Mouse (Mus musculus) limb, embryonic 11.5 days (tissue): ENCODE results near the gene Zmiz1. TPM values are rescaled to one million over a fixed set of nuclear protein-coding genes. Genes with fewer than 3 reads are reported as not detected.
A peak's percentile ranks its signal among the peaks of the same experiment; 100 is the strongest.

Experiments used
- ATAC-seq: fragments of 200-750 bp; cut with Nextera tagmentation; 2 replicates; pipeline ENCODE4 v1.8.0; 2017; ENCODE audit warnings: low read depth; ENCODE audit not compliant: insufficient number of reproducible peaks, low FRiP score, low TSS enrichment
- DNase-seq: peaks from one replicate; pipeline ENCODE4 v3.0.0-alpha.2; 2015; ENCODE audit warnings: low spot score
- H3K27ac ChIP-seq: fragments of 300-500 bp; sonication (generic); replicated peaks from 2 replicates; pipeline ENCODE4 v1.5.1; 2014; ENCODE audit warnings: low read depth, mild to moderate bottlenecking, low read length
- H3K27me3 ChIP-seq: fragments of 300-500 bp; sonication (generic); 2 replicates; pipeline ENCODE4 v1.6.1; 2014; ENCODE audit warnings: mild to moderate bottlenecking, low read length, mixed read lengths; ENCODE audit not compliant: control insufficient read depth, insufficient read depth
- H3K36me3 ChIP-seq: fragments of 300-500 bp; sonication (generic); 2 replicates; pipeline ENCODE4 v1.6.1; 2014; ENCODE audit warnings: mild to moderate bottlenecking, low read length, moderate library complexity, mixed read lengths; ENCODE audit not compliant: control insufficient read depth, insufficient read depth
- H3K4me1 ChIP-seq: fragments of 300-500 bp; sonication (generic); 2 replicates; pipeline ENCODE4 v1.6.1; 2014; ENCODE audit warnings: low read length, mixed read lengths; ENCODE audit not compliant: control insufficient read depth, insufficient read depth
- H3K4me2 ChIP-seq: fragments of 300-500 bp; sonication (generic); 2 replicates; pipeline ENCODE4 v1.6.1; 2014; ENCODE audit warnings: low read depth, mild to moderate bottlenecking, moderate library complexity; ENCODE audit not compliant: severe bottlenecking
- H3K4me3 ChIP-seq: fragments of 300-500 bp; sonication (generic); 2 replicates; pipeline ENCODE4 v1.5.1; 2014; ENCODE audit warnings: low read depth, low read length
- H3K9ac ChIP-seq: fragments of 300-500 bp; sonication (generic); 2 replicates; pipeline ENCODE4 v1.6.1; 2014; ENCODE audit warnings: mild to moderate bottlenecking, low read length
- H3K9me3 ChIP-seq: fragments of 300-500 bp; sonication (generic); 2 replicates; pipeline ENCODE4 v1.6.1; 2016; ENCODE audit warnings: low read length; ENCODE audit not compliant: control insufficient read depth
- WGBS: fragments of 180-500 bp; shearing (Covaris S2); extraction: QIAGEN DNeasy Blood & Tissue Kit; methylation state at CpG from one replicate; pipeline ENCODE4 v1.1.7; 2014; 5-methylcytosine and 5-hydroxymethylcytosine counted together
- polyA plus RNA-seq: library from polyadenylated mRNA; unstranded; fragments of >200 nt; fragmentation: Nextera tagmentation; extraction: Ambion mirVana; gene quantifications from 2 replicates; pipeline ENCODE4 v1.2.1, GENCODE M21; 2014

Gene Zmiz1
- polyA plus RNA-seq, 1 experiment from 2014 or later = 59.0 TPM

GRCm38 (mm10) chr14:25555848-25556247, 96.9 kb downstream of the Zmiz1 start:
- Histone ChIP-seq H3K27ac (peak overlapping the region; percentile 77), H3K4me3 (no peak overlapping the region), H3K4me2 (0 out of 2 replicates have a peak overlapping the region, but pooled peaks have one; percentile 32), H3K9ac (0 out of 2 replicates have a peak overlapping the region, but pooled peaks have one; percentile 12), H3K4me1 (peaks cover 43% of the 10 kb centered on the region), H3K27me3 (no peaks in the 10 kb centered on the region), H3K36me3 (peaks cover 2% of the 10 kb centered on the region; the same call in 1 of the 2 replicates), H3K9me3 (no peaks in the 10 kb centered on the region)
- DNase-seq (no peak), ATAC-seq (no peak)
- 6% methylated on average over 7 of the region's 7 CpGs for WGBS

GRCm38 (mm10) chr14:25557014-25557413, 98.0 kb downstream of the Zmiz1 start:
- ATAC-seq = no peak
- Histone ChIP-seq H3K36me3 (peaks cover 2% of the 10 kb centered on the region; the same call in 1 of the 2 replicates), H3K27me3 (no peaks in the 10 kb centered on the region), H3K27ac (peak overlapping the region; percentile 45; the same call in 1 of the 2 replicates), H3K4me1 (peaks cover 43% of the 10 kb centered on the region), H3K4me3 (no peak overlapping the region), H3K4me2 (no peak overlapping the region), H3K9ac (no peak overlapping the region), H3K9me3 (no peaks in the 10 kb centered on the region)
- WGBS = 18% methylated on average over 8 of the region's 8 CpGs
- no peak for DNase-seq

- Histone ChIP-seq H3K9ac (no peak overlapping the region), H3K36me3 (peaks cover 4% of the 10 kb centered on the region; the same call in 1 of the 2 replicates), H3K4me1 (peaks cover 49% of the 10 kb centered on the region), H3K27ac (no peak overlapping the region), H3K4me3 (no peak overlapping the region), H3K27me3 (no peaks in the 10 kb centered on the region), H3K9me3 (no peaks in the 10 kb centered on the region), H3K4me2 (no peak overlapping the region)
- DNase-seq (no peak), ATAC-seq (no peak)
- 92% methylated on average over 1 of the region's 1 CpGs for WGBS
These were observed 99.5 kb downstream of the Zmiz1 start for GRCm38 (mm10) chr14:25558479-25558878.

- H3K27me3 ChIP-seq = no peaks in the 10 kb centered on the region
- peaks cover 50% of the 10 kb centered on the region for H3K4me1 ChIP-seq
- no peak overlapping the region for H3K9ac ChIP-seq
- no peak overlapping the region for H3K4me2 ChIP-seq
- ATAC-seq (no peak), DNase-seq (no peak)
- H3K4me3 ChIP-seq = no peak overlapping the region
- WGBS = 61% methylated on average over 5 of the region's 5 CpGs
- peaks cover 4% of the 10 kb centered on the region; the same call in 1 of the 2 replicates for H3K36me3 ChIP-seq
- no peaks in the 10 kb centered on the region for H3K9me3 ChIP-seq
- H3K27ac ChIP-seq = no peak overlapping the region
These were observed 100.9 kb downstream of the Zmiz1 start for GRCm38 (mm10) chr14:25559907-25560306.

GRCm38 (mm10) chr14:25560841-25561240, 101.9 kb downstream of the Zmiz1 start:
- WGBS = 89% methylated on average over 3 of the region's 3 CpGs
- no peak for ATAC-seq

GRCm38 (mm10) chr14:25561716-25562115, 102.7 kb downstream of the Zmiz1 start:
- Histone ChIP-seq H3K4me2 (no peak overlapping the region), H3K4me3 (no peak overlapping the region), H3K36me3 (peaks cover 4% of the 10 kb centered on the region; the same call in 1 of the 2 replicates), H3K27me3 (no peaks in the 10 kb centered on the region), H3K4me1 (peaks cover 36% of the 10 kb centered on the region), H3K27ac (0 out of 2 replicates have a peak overlapping the region, but pooled peaks have one; percentile 8), H3K9ac (no peak overlapping the region), H3K9me3 (no peaks in the 10 kb centered on the region)
- no peak for DNase-seq
- 10% methylated on average over 1 of the region's 1 CpGs for WGBS
- ATAC-seq = no peak

More at GRCm38 (mm10) chr14:25560841-25561240, 101.9 kb downstream of the Zmiz1 start:
- no peak overlapping the region for H3K4me2 ChIP-seq
- H3K4me1 ChIP-seq = peaks cover 45% of the 10 kb centered on the region
- DNase-seq = no peak
- no peak overlapping the region for H3K27ac ChIP-seq
- no peak overlapping the region for H3K4me3 ChIP-seq
- peaks cover 4% of the 10 kb centered on the region; the same call in 1 of the 2 replicates for H3K36me3 ChIP-seq
- H3K9ac ChIP-seq = no peak overlapping the region
- no peaks in the 10 kb centered on the region for H3K9me3 ChIP-seq
- H3K27me3 ChIP-seq = no peaks in the 10 kb centered on the region

- no peaks in the 10 kb centered on the region for H3K27me3 ChIP-seq
- H3K4me1 ChIP-seq = peaks cover 33% of the 10 kb centered on the region
- H3K9ac ChIP-seq = no peak overlapping the region
- H3K4me2 ChIP-seq = no peak overlapping the region
- H3K36me3 ChIP-seq = peaks cover 4% of the 10 kb centered on the region; the same call in 1 of the 2 replicates
- no peak overlapping the region for H3K4me3 ChIP-seq
- WGBS = 89% methylated on average over 4 of the region's 4 CpGs
- no peaks in the 10 kb centered on the region for H3K9me3 ChIP-seq
- no peak for ATAC-seq
- H3K27ac ChIP-seq = no peak overlapping the region
- no peak for DNase-seq
These were observed 103.5 kb downstream of the Zmiz1 start for GRCm38 (mm10) chr14:25562447-25562846.

- Histone ChIP-seq H3K27me3 (no peaks in the 10 kb centered on the region), H3K9ac (no peak overlapping the region), H3K4me1 (peaks cover 33% of the 10 kb centered on the region), H3K36me3 (peaks cover 4% of the 10 kb centered on the region; the same call in 1 of the 2 replicates), H3K9me3 (no peaks in the 10 kb centered on the region), H3K4me2 (no peak overlapping the region), H3K27ac (no peak overlapping the region), H3K4me3 (no peak overlapping the region)
- DNase-seq = no peak
- no peak for ATAC-seq
- 77% methylated on average over 7 of the region's 7 CpGs for WGBS
These were observed 103.9 kb downstream of the Zmiz1 start for GRCm38 (mm10) chr14:25562909-25563308.

GRCm38 (mm10) chr14:25564577-25564976, 105.6 kb downstream of the Zmiz1 start:
- DNase-seq (no peak), ATAC-seq (no peak)
- no peak overlapping the region for H3K9ac ChIP-seq
- no peak overlapping the region for H3K4me2 ChIP-seq
- H3K4me3 ChIP-seq = no peak overlapping the region
- H3K9me3 ChIP-seq = no peaks in the 10 kb centered on the region
- no peak overlapping the region for H3K27ac ChIP-seq
- peaks cover 4% of the 10 kb centered on the region; the same call in 1 of the 2 replicates for H3K36me3 ChIP-seq
- H3K27me3 ChIP-seq = no peaks in the 10 kb centered on the region
- peaks cover 30% of the 10 kb centered on the region for H3K4me1 ChIP-seq
- WGBS = 69% methylated on average over 8 of the region's 8 CpGs
